Mouse (Mus musculus) B cell, adult 67 days (primary cell): Measurements from ENCODE around the gene Ppp2r2d. TPM values are rescaled to one million over a fixed set of nuclear protein-coding genes. Genes with fewer than 3 reads are reported as not detected.

Source experiments
- total RNA-seq, 2 experiments: library from RNA; stranded (reverse); gene quantifications; 4 replicates each; pipeline ENCODE4 v1.2.4; 2023

The Ppp2r2d gene
- 10 to 100 TPM; 54.3 to 55.7 TPM for total RNA-seq

DNA sequence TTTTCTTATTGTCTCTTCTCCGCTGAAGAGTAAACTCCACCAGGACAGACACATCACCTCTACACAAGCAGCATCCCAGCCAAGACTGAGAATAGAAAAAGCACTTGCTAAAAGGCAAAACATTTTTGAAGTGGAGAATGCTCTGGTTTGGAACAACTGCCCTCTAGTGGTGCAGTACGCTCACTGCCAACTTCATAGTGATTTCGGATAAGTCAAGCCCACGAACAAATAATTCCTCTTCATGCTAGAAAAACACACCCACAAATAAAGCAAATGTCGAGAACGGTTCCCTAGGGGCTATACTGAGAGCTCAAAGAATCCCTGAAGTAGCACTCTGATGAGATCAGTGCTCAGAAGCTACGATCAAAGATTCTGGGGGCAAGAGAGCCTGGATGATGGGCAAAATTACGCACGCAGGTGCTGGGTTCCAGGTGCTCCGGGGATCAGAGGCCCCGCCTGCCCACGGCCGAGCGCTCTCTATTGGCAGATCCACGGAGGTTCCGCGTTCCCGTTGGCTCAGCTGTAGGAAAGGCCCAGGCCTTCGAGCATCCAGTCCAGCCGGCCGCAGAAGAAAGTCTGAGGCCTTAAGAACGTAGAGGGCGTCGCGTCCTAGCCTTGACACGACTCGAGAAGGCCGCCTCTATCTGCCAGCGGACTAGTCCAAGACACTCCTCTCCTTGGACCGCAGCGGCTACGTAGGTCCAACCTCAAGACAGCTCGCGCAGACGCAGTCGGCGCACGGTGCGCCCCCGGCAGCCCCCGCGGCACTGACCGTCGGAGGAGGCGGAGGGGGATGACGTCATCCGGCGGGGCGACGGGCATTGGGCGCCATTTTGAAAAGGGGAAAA is at the start of gene Ppp2r2d, which contains the start of gene Mapk1ip1:
Gene Ppp2r2d (plus strand): TSS at position 536 of the 848 bp plus-strand sequence.
Gene Mapk1ip1 (minus strand): TSS at position 730 of the 848 bp plus-strand sequence.

DNA sequence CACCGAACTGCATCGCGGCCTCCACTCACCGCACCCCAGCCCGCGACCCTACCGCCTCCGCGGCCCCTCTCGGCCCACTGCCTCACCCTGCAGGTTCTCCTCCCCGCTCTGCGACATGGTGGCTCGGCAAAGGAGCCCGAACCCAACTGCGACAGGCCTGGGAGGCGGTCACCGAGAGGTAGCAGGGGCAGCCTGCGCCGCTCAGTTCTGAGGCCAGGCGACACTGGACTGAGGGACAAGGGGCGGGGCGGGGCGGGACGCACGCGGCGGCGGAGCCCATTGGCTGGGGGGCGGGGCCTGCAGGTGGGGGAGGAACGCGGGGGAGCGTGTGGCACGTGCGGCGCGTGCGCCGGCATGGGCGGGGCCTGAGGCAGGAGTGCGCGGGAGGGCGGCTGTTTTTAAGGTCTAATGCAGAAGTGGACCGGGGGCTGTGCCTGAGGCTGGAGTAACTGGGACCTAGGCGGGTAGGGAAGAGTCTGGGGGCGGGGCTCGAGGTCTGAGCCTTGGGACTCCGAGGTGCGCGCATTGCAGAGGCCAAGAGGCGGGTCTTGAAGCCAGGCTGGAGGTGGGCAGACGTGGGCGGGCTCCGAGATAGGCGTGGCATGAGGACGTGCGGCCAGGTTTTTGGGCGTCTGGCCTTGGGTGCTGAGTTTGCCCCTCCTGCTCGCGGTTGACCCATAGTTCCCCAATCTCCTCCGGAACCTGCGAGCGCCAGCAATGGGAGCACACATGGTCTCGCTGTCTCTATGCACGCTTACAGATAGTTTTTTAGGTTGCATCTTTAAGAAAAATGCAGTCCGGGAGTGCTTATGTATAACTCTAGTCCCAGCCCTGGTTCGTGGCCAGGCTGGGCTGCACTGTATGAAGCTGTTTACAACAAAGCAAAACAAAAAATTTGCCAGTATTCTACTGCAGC is 63.7 kb downstream of the Ppp2r2d start, which contains the start of gene Bnip3:
Gene Bnip3 (minus strand): TSS at position 243 of the 916 bp plus-strand sequence.

Other genes with a start within 250 kb of the Ppp2r2d start
- gene Mapk1ip1, start 194 bp downstream of the Ppp2r2d start, total RNA-seq: 10 to 100 TPM; 51.8 to 55.7 TPM
- 1 to 10 TPM; 6.1 to 9.1 TPM for gene Bnip3, start 63.4 kb downstream of the Ppp2r2d start, total RNA-seq
- gene Jakmip3, start 94.7 kb downstream of the Ppp2r2d start, total RNA-seq: not detected
- not detected for gene Dpysl4, start 239.9 kb downstream of the Ppp2r2d start, total RNA-seq